Mouse (Mus musculus): ENCODE measurements around the gene Pold4. TPM values are rescaled to one million over a fixed set of nuclear protein-coding genes. Genes with fewer than 3 reads are reported as not detected.
A peak's percentile ranks its signal among the peaks of the same experiment; 100 is the strongest.

Gene Pold4
- polyA plus RNA-seq, 1 experiment from 2014 or later: 21.1 TPM

DNA sequence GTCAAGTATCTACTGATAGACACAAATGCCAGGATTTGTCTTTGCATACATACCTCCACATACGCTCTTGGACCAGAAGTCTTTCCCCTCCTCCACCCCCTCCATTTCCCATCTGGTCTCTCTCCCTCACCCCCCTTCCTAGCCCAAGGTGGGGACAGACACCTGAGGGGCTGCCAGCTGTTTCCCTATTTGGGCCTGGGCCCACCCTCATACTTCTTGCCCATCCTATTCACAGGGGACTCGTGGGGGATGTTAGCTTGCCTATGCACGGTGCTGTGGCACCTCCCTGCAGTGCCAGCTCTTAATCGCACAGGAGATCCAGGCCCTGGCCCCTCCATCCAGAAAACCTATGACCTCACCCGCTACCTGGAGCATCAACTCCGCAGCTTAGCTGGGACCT is 11.8 kb upstream of the Pold4 start:
- no peak for ATAC-seq (ENCODE audit: low read depth)

DNA sequence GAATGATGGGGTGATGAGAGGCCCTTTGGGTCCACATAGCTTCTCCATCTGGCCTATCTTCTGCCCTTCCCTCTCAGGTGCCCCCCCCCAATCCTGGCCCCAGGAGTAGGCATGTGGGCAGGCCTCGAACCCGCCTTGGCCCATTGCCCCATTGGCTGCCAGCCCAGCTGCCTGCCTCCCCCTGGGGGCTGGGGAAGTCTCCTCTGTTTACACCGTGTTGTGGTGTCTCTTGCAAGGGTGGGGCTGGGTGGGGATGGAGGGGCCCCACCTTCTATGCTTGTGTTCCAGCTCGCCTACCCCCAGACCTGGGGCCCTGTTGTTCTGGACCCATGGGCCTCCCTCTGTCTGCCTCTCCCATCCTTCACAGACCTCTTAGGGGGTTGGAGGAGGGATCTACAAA is 11.3 kb upstream of the Pold4 start:
- Histone ChIP-seq H3K9ac (replicated peaks; ENCODE audit: low read depth, low read length) (0 out of 2 replicates have a peak overlapping the region, but pooled peaks have one; percentile 13), H3K4me1 (ENCODE audit: control insufficient read depth, insufficient read depth, low read length) (peaks cover under 1% of the 10 kb centered on the region; the same call in 1 of the 2 replicates), H3K36me3 (ENCODE audit: control insufficient read depth, insufficient read depth, low read length) (no peaks in the 10 kb centered on the region), H3K4me2 (ENCODE audit: low read depth, low read length) (no peak overlapping the region), H3K27me3 (ENCODE audit: control insufficient read depth, insufficient read depth, low read length) (peaks cover 6% of the 10 kb centered on the region; the same call in 1 of the 2 replicates), H3K9me3 (ENCODE audit: control insufficient read depth, low read length) (no peaks in the 10 kb centered on the region), H3K4me3 (ENCODE audit: low read depth, low read length) (no peak overlapping the region), H3K27ac (ENCODE audit: low read depth, low read length) (no peak overlapping the region)
- no peak for ATAC-seq (ENCODE audit: low read depth)
- 50% methylated on average over 4 of the region's 4 CpGs for WGBS

More for the DNA sequence above, 11.8 kb upstream of the Pold4 start:
- peaks cover 5% of the 10 kb centered on the region; the same call in 1 of the 2 replicates for H3K4me1 ChIP-seq (ENCODE audit: control insufficient read depth, insufficient read depth, low read length)
- H3K27me3 ChIP-seq (ENCODE audit: control insufficient read depth, insufficient read depth, low read length): peaks cover 6% of the 10 kb centered on the region; the same call in 1 of the 2 replicates
- H3K9me3 ChIP-seq (ENCODE audit: control insufficient read depth, low read length): no peaks in the 10 kb centered on the region
- H3K4me3 ChIP-seq (ENCODE audit: low read depth, low read length): no peak overlapping the region
- no peak overlapping the region for H3K9ac ChIP-seq (replicated peaks; ENCODE audit: low read depth, low read length)
- no peak overlapping the region for H3K4me2 ChIP-seq (ENCODE audit: low read depth, low read length)
- H3K27ac ChIP-seq (ENCODE audit: low read depth, low read length): no peak overlapping the region
- no peaks in the 10 kb centered on the region for H3K36me3 ChIP-seq (ENCODE audit: control insufficient read depth, insufficient read depth, low read length)
- 82% methylated on average over 6 of the region's 6 CpGs for WGBS

DNA sequence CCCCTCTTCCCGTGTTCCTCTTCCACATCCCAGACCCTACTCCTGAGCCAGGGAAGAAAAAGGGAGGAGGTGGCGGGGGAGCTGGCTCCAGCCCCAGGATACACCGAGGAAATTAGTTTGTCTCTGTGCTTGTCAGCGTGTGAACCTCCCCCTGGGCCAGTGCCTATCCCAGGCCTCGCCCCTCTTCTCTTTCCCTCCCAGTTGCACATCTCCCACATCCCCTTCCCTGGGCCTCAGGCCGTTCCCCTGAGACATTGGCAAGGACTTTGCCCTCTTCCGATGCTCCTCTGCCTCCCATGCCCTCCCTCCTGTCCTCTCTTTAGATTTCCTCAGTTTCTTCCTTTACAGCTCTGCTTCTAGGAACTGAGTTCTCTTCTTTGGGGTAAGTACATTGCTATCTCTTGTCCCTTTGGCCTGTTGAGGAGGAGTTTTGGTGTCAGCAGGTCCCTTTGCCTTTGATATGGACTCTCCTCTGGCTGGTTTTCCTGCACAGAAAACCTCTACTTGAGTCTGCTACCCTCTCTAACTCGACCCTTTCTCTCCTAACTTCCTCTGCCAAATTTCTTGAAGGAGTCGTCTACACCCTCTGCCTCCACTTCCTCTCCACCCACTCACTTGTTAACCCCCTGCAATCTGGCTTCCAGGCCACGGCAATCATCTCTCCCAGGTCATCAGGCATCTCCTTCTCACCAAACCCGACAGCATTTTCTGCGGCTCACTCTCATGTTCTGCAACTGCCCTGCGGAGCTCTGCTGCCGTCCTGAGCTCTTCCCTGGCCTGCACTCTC is 10.5 kb upstream of the Pold4 start:
- H3K4me2 ChIP-seq (ENCODE audit: low read depth, low read length): no peak overlapping the region

DNA sequence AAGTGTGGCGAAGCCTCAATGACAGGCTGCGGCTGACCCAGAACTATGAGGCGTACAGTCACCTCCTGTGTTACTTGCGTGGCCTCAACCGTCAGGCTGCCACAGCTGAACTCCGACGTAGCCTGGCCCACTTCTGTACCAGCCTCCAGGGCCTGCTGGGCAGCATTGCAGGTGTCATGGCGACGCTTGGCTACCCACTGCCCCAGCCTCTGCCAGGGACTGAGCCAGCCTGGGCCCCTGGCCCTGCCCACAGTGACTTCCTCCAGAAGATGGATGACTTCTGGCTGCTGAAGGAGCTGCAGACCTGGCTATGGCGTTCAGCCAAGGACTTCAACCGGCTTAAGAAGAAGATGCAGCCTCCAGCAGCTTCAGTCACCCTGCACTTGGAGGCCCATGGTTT is 9.5 kb upstream of the Pold4 start:
- peak; percentile 28; the same call in 1 of the 2 replicates for ATAC-seq (ENCODE audit: low read depth)
- Histone ChIP-seq H3K4me1 (ENCODE audit: control insufficient read depth, insufficient read depth, low read length) (no peaks in the 10 kb centered on the region), H3K9me3 (ENCODE audit: control insufficient read depth, low read length) (no peaks in the 10 kb centered on the region), H3K4me2 (ENCODE audit: low read depth, low read length) (no peak overlapping the region), H3K36me3 (ENCODE audit: control insufficient read depth, insufficient read depth, low read length) (no peaks in the 10 kb centered on the region), H3K4me3 (ENCODE audit: low read depth, low read length) (no peak overlapping the region), H3K9ac (replicated peaks; ENCODE audit: low read depth, low read length) (no peak overlapping the region), H3K27me3 (ENCODE audit: control insufficient read depth, insufficient read depth, low read length) (0 out of 2 replicates have a peak, but pooled peaks cover 1% of the 10 kb centered on the region), H3K27ac (ENCODE audit: low read depth, low read length) (no peak overlapping the region)
- WGBS: 77% methylated on average over 11 of the region's 11 CpGs

More for the DNA sequence above, 10.5 kb upstream of the Pold4 start:
- Histone ChIP-seq H3K36me3 (ENCODE audit: control insufficient read depth, insufficient read depth, low read length) (no peaks in the 10 kb centered on the region), H3K27ac (ENCODE audit: low read depth, low read length) (no peak overlapping the region), H3K27me3 (ENCODE audit: control insufficient read depth, insufficient read depth, low read length) (peaks cover 6% of the 10 kb centered on the region; the same call in 1 of the 2 replicates), H3K4me3 (ENCODE audit: low read depth, low read length) (no peak overlapping the region), H3K9ac (replicated peaks; ENCODE audit: low read depth, low read length) (no peak overlapping the region), H3K4me1 (ENCODE audit: control insufficient read depth, insufficient read depth, low read length) (no peaks in the 10 kb centered on the region), H3K9me3 (ENCODE audit: control insufficient read depth, low read length) (no peaks in the 10 kb centered on the region)
- 44% methylated on average over 14 of the region's 14 CpGs for WGBS
- ATAC-seq (ENCODE audit: low read depth): peak; percentile 21; the same call in 1 of the 2 replicates

DNA sequence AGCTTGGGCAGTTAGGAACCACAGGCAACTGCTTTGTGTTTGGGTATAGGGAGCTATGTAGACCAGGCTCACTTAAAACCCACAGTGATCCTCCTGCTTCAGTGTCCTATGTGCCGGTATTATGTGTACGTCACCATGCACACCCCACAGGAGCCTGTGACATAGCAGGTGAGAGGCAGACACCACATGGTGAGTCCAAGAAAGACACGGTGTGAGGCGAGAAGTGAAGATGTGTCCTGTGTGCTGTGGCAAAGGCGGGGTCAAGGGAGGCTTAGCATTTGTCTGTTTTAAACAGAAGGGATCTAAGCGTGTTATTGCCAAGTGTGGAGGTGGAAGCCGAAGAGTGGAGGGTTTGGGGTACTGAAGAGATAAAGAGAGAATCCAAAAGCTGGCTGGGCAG is 4.9 kb upstream of the Pold4 start:
- ATAC-seq (ENCODE audit: low read depth): no peak
- H3K9me3 ChIP-seq (ENCODE audit: control insufficient read depth, low read length): no peaks in the 10 kb centered on the region
- peaks cover 3% of the 10 kb centered on the region; the same call in 1 of the 2 replicates for H3K4me1 ChIP-seq (ENCODE audit: control insufficient read depth, insufficient read depth, low read length)
- H3K4me2 ChIP-seq (ENCODE audit: low read depth, low read length): no peak overlapping the region
- no peak overlapping the region for H3K9ac ChIP-seq (replicated peaks; ENCODE audit: low read depth, low read length)
- H3K27me3 ChIP-seq (ENCODE audit: control insufficient read depth, insufficient read depth, low read length): no peaks in the 10 kb centered on the region
- H3K27ac ChIP-seq (ENCODE audit: low read depth, low read length): no peak overlapping the region
- 91% methylated on average over 7 of the region's 7 CpGs for WGBS
- no peak overlapping the region for H3K4me3 ChIP-seq (ENCODE audit: low read depth, low read length)
- H3K36me3 ChIP-seq (ENCODE audit: control insufficient read depth, insufficient read depth, low read length): no peaks in the 10 kb centered on the region

DNA sequence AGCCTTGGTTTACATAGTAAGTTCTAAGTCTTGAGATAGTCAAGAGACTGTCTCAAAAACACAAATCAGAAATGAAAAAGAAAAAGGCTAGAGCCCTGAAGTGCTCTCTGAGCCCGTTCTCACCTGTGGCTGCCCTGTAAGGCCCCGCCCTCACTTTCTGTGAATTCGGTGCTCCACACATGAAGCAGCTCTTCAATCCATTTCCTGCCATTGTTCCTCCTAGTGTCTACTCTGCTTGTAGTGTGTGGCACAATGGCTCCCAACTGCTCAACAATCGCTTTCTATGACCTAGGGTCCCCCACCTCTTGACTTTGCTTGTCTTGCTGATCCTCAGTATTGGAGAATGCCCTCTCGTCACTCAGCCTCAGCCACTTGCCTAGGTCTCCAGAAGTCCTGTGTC is 4.3 kb upstream of the Pold4 start:
- WGBS: 76% methylated on average over 5 of the region's 5 CpGs
- no peak for ATAC-seq (ENCODE audit: low read depth)
- H3K9ac ChIP-seq (replicated peaks; ENCODE audit: low read depth, low read length): no peak overlapping the region
- H3K36me3 ChIP-seq (ENCODE audit: control insufficient read depth, insufficient read depth, low read length): no peaks in the 10 kb centered on the region
- H3K4me2 ChIP-seq (ENCODE audit: low read depth, low read length): no peak overlapping the region
- no peak overlapping the region for H3K27ac ChIP-seq (ENCODE audit: low read depth, low read length)
- H3K4me1 ChIP-seq (ENCODE audit: control insufficient read depth, insufficient read depth, low read length): peaks cover 6% of the 10 kb centered on the region
- H3K4me3 ChIP-seq (ENCODE audit: low read depth, low read length): no peak overlapping the region
- no peaks in the 10 kb centered on the region for H3K9me3 ChIP-seq (ENCODE audit: control insufficient read depth, low read length)
- no peaks in the 10 kb centered on the region for H3K27me3 ChIP-seq (ENCODE audit: control insufficient read depth, insufficient read depth, low read length)

DNA sequence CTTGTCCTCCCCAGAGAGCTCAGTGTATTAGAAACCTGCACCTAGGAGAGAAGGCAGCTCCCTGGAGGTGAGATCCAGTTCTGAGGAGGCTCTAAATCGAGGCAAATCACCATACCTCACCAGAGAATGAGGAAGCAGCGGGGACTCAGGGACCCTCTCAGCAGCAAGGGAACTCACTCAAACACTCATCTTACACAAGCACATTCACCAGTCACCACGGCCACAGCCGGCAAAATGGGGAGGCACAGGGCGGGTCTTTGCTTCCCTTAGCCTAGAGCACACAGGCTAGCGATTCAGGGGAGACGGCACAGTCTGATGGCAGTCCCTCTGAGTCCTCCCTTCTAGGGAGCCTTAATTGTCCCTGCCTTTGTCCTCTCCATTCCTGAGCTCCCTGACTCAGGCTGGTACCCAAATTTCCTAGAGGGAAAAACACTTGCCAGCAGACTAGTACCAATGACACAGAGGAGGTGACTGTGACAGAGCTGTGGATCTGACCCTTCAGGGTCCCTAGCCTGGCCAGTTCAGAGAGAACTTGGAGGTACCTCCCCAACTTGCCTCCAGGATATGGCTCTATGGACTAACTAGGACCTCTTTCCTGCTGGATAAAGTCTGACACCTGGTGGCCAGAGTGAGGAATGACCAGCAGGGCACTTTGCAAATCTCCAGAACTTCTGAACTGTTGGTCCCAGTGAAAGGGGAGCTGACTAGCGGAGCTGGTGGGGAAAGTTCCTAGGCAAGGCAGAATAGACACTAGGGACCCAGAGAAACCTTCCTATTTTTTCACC is 3.6 kb upstream of the Pold4 start:
- 28% methylated on average over 8 of the region's 8 CpGs for WGBS
- H3K36me3 ChIP-seq (ENCODE audit: control insufficient read depth, insufficient read depth, low read length): no peaks in the 10 kb centered on the region
- H3K27me3 ChIP-seq (ENCODE audit: control insufficient read depth, insufficient read depth, low read length): no peaks in the 10 kb centered on the region
- H3K9me3 ChIP-seq (ENCODE audit: control insufficient read depth, low read length): no peaks in the 10 kb centered on the region
- H3K27ac ChIP-seq (ENCODE audit: low read depth, low read length): no peak overlapping the region
- H3K4me2 ChIP-seq (ENCODE audit: low read depth, low read length): no peak overlapping the region
- H3K4me1 ChIP-seq (ENCODE audit: control insufficient read depth, insufficient read depth, low read length): peaks cover 8% of the 10 kb centered on the region
- no peak overlapping the region for H3K4me3 ChIP-seq (ENCODE audit: low read depth, low read length)
- H3K9ac ChIP-seq (replicated peaks; ENCODE audit: low read depth, low read length): no peak overlapping the region
- ATAC-seq (ENCODE audit: low read depth): no peak

DNA sequence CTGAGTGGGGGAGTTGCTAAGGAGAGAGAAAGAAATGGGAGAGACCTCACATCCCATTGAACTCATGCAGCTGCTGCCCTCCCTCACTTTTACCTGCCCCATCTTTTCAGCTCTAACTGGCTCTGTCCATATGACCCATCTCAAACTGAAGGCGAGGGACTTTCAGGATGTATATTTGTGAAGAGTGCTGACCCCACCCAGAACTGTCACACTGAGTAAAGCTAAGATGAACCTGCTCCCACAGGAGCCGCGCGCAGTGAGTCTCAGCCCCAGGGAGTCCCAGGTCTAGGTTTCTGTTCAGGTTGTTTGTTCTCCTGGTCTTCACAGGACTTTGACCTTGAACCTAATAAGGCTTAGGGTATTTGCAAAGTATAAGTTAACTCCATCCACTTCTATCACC is 2.8 kb upstream of the Pold4 start:
- peaks cover 8% of the 10 kb centered on the region for H3K4me1 ChIP-seq (ENCODE audit: control insufficient read depth, insufficient read depth, low read length)
- no peak overlapping the region for H3K27ac ChIP-seq (ENCODE audit: low read depth, low read length)
- no peak for ATAC-seq (ENCODE audit: low read depth)
- H3K4me2 ChIP-seq (ENCODE audit: low read depth, low read length): no peak overlapping the region
- H3K9ac ChIP-seq (replicated peaks; ENCODE audit: low read depth, low read length): no peak overlapping the region
- WGBS: 72% methylated on average over 4 of the region's 4 CpGs
- H3K36me3 ChIP-seq (ENCODE audit: control insufficient read depth, insufficient read depth, low read length): no peaks in the 10 kb centered on the region
- no peak overlapping the region for H3K4me3 ChIP-seq (ENCODE audit: low read depth, low read length)
- no peaks in the 10 kb centered on the region for H3K27me3 ChIP-seq (ENCODE audit: control insufficient read depth, insufficient read depth, low read length)
- no peaks in the 10 kb centered on the region for H3K9me3 ChIP-seq (ENCODE audit: control insufficient read depth, low read length)
